Mouse (Mus musculus) left cerebral cortex, postnatal 14 days (tissue): ENCODE results near the gene Mmp19. TPM values are rescaled to one million over a fixed set of nuclear protein-coding genes. Genes with fewer than 3 reads are reported as not detected.

Source experiments
- DNase-seq, 2 experiments: peaks; one replicate each; pipeline ENCODE4 v3.0.0; 2021 to 2022; ENCODE audit warnings: low spot score in 2 of 2, mixed read lengths in 1 of 2
- intact Hi-C: fragments of 180-260 bp; cut with DNase I; formaldehyde crosslinking; loops from one replicate; pipeline ENCODE4 v1.15.1; 2025
- long read RNA-seq, 2 experiments: library from polyadenylated mRNA; stranded (forward); transcript quantifications; one replicate each; pipeline ENCODE4 v2.0.0; 2021
- total RNA-seq, 2 experiments: library from RNA; stranded (reverse); gene quantifications; 2 replicates each; pipeline ENCODE4 v1.2.3; 2021

Mmp19 gene
- total RNA-seq: under 1 TPM; 0.77 to 0.80 TPM
- long read RNA-seq, experiment 1, partial matches to known transcripts: 1 of 1 reads
- long read RNA-seq, experiment 1, other reads (novel, unspliced or antisense): 0 of 1 reads
- long read RNA-seq, experiment 2, partial matches to known transcripts: 0 of 1 reads
- long read RNA-seq, experiment 2, other reads (novel, unspliced or antisense): 0 of 1 reads

- intact Hi-C loops: no loop called here
- DNase-seq: no peak
Measured at GRCm38 (mm10) chr10:128790398-128791124, at the start of gene Mmp19. Mmp19 (plus strand) TSS chr10:128790910.

GRCm38 (mm10) chr10:128742616-128743015 lies 48.1 kb upstream of the Mmp19 start:
- DNase-seq: no peak
- intact Hi-C loops: loop anchor here (5.0 kb wide), 1 partner anchor 150 kb away; the partner anchor contains the start of gene Gdf11

GRCm38 (mm10) chr10:128743235-128743634 lies 47.5 kb upstream of the Mmp19 start:
- intact Hi-C loops: loop anchor here (5.0 kb wide), 1 partner anchor 149 kb away; the partner anchor contains the start of gene Gdf11

GRCm38 (mm10) chr10:128743791-128744191 lies 46.9 kb upstream of the Mmp19 start:
- intact Hi-C loops: loop anchor here (5.0 kb wide), 1 partner anchor 149 kb away; the partner anchor contains the start of gene Gdf11
- peak in 1 of 2 experiments; percentile 27 for DNase-seq

More at GRCm38 (mm10) chr10:128743235-128743634, 47.5 kb upstream of the Mmp19 start:
- DNase-seq: no peak

GRCm38 (mm10) chr10:128744211-128744610 lies 46.5 kb upstream of the Mmp19 start:
- intact Hi-C loops: loop anchor here (5.0 kb wide), 1 partner anchor 148 kb away; the partner anchor contains the start of gene Gdf11
- no peak for DNase-seq

- intact Hi-C loops: loop anchor here (5.0 kb wide), 2 partner anchors 48 to 147 kb away; partner anchors contain the start of genes Gdf11 and Rab5b
- no peak for DNase-seq
Measured at GRCm38 (mm10) chr10:128744680-128745601, 45.8 kb upstream of the Mmp19 start, which contains the start of gene Dgka. Dgka (minus strand) TSS chr10:128744855.

- DNase-seq: no peak
- intact Hi-C loops: loop anchor here (5.0 kb wide), 1 partner anchor 49 kb away; the partner anchor contains the start of gene Rab5b
Measured at GRCm38 (mm10) chr10:128745946-128746613, 44.6 kb upstream of the Mmp19 start.

GRCm38 (mm10) chr10:128746972-128747645 lies 43.6 kb upstream of the Mmp19 start:
- DNase-seq: no peak
- intact Hi-C loops: loop anchor here (5.0 kb wide), 1 partner anchor 50 kb away; the partner anchor contains the start of gene Rab5b

GRCm38 (mm10) chr10:128747646-128748251 lies 43.0 kb upstream of the Mmp19 start, which contains the start of gene Pym1:
Pym1 (plus strand) TSS chr10:128747889.
- intact Hi-C loops: loop anchor here (1.0 to 5.0 kb wide), 2 partner anchors 50 to 58 kb away; partner anchors contain the start of gene Rab5b
- DNase-seq: peak; percentile 27 to 38

GRCm38 (mm10) chr10:128748252-128748864 lies 42.4 kb upstream of the Mmp19 start:
- intact Hi-C loops: loop anchor here (1.0 to 5.0 kb wide), 2 partner anchors 51 to 57 kb away; partner anchors contain the start of gene Rab5b

GRCm38 (mm10) chr10:128772895-128773294 lies 17.8 kb upstream of the Mmp19 start:
- no peak for DNase-seq
- intact Hi-C loops: no loop called here

More at GRCm38 (mm10) chr10:128748252-128748864, 42.4 kb upstream of the Mmp19 start:
- peak; percentile 74 to 77 for DNase-seq

GRCm38 (mm10) chr10:128773685-128774084 lies 17.0 kb upstream of the Mmp19 start:
- intact Hi-C loops: no loop called here
- DNase-seq: no peak

GRCm38 (mm10) chr10:128778441-128778840 lies 12.3 kb upstream of the Mmp19 start:
- intact Hi-C loops: no loop called here
- DNase-seq: no peak

GRCm38 (mm10) chr10:128779011-128779795 lies 11.5 kb upstream of the Mmp19 start:
- intact Hi-C loops: no loop called here
- DNase-seq: peak in 1 of 2 experiments; percentile 17

GRCm38 (mm10) chr10:128780200-128780599 lies 10.5 kb upstream of the Mmp19 start:
- no peak for DNase-seq
- intact Hi-C loops: no loop called here

GRCm38 (mm10) chr10:128792041-128792440 lies 1.3 kb downstream of the Mmp19 start:
- DNase-seq: no peak
- intact Hi-C loops: no loop called here
